Mouse (Mus musculus): Measurements from ENCODE around the gene Odf3. TPM values are rescaled to one million over a fixed set of nuclear protein-coding genes. Genes with fewer than 3 reads are reported as not detected.

Odf3 gene
- polyA plus RNA-seq, 1 experiment from 2014 or later = 0.09 TPM

GRCm38 (mm10) chr7:140858746-140859145 is 11.1 kb downstream of the Odf3 start:
- no peaks in the 10 kb centered on the region for H3K27me3 ChIP-seq (replicated peaks)
- peak overlapping the region; percentile 96 for H3K9ac ChIP-seq
- peaks cover 28% of the 10 kb centered on the region for H3K4me1 ChIP-seq
- 94% methylated on average over 8 of the region's 8 CpGs for WGBS
- peak overlapping the region; percentile 96 for H3K4me2 ChIP-seq
- H3K27ac ChIP-seq (replicated peaks) = no peak overlapping the region
- ATAC-seq (ENCODE audit: extremely low read depth, insufficient number of reproducible peaks, low FRiP score, low TSS enrichment) = no peak
- H3K36me3 ChIP-seq = peaks cover 66% of the 10 kb centered on the region
- H3K4me3 ChIP-seq = peak overlapping the region; percentile 70
- H3K9me3 ChIP-seq = no peaks in the 10 kb centered on the region

- Histone ChIP-seq H3K4me1 (peaks cover 25% of the 10 kb centered on the region), H3K36me3 (peaks cover 67% of the 10 kb centered on the region), H3K9ac (no peak overlapping the region), H3K27me3 (replicated peaks) (no peaks in the 10 kb centered on the region), H3K4me3 (no peak overlapping the region), H3K27ac (replicated peaks) (no peak overlapping the region), H3K9me3 (no peaks in the 10 kb centered on the region), H3K4me2 (no peak overlapping the region)
- ATAC-seq (ENCODE audit: extremely low read depth, insufficient number of reproducible peaks, low FRiP score, low TSS enrichment) = no peak
- 68% methylated on average over 6 of the region's 6 CpGs for WGBS
Observed at GRCm38 (mm10) chr7:140859997-140860396, 12.4 kb downstream of the Odf3 start.

- Histone ChIP-seq H3K4me1 (peaks cover 18% of the 10 kb centered on the region), H3K9ac (no peak overlapping the region), H3K4me3 (no peak overlapping the region), H3K27me3 (replicated peaks) (no peaks in the 10 kb centered on the region), H3K27ac (replicated peaks) (no peak overlapping the region), H3K4me2 (no peak overlapping the region), H3K9me3 (no peaks in the 10 kb centered on the region), H3K36me3 (peaks cover 73% of the 10 kb centered on the region)
- ATAC-seq (ENCODE audit: extremely low read depth, insufficient number of reproducible peaks, low FRiP score, low TSS enrichment) = no peak
- 84% methylated on average over 5 of the region's 5 CpGs for WGBS
Observed at GRCm38 (mm10) chr7:140860728-140861127, 13.1 kb downstream of the Odf3 start.

DNA sequence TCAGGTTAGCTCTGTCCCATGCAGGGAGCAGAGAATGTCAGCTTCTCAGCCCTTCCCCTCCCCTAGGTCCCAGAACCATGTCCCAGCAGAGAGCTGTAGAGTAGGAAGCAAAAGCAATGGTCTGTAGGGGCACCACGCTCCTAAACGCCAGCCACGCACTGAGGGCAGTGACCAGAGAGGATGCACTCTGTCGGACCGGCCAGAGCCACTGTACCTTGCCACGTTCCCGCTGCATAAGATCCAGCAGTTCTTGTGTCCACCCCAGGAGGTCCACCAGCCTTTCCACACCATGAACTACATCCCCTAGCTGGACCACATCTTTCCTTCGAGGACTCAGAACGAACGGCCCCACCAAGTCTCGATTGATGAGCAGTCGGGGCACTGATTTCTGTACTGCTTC is 17.2 kb downstream of the Odf3 start:
- H3K4me3 ChIP-seq = no peak overlapping the region
- no peaks in the 10 kb centered on the region for H3K27me3 ChIP-seq (replicated peaks)
- H3K27ac ChIP-seq (replicated peaks) = no peak overlapping the region
- H3K9ac ChIP-seq = no peak overlapping the region
- H3K36me3 ChIP-seq = peaks cover 92% of the 10 kb centered on the region
- 87% methylated on average over 12 of the region's 12 CpGs for WGBS
- no peaks in the 10 kb centered on the region for H3K9me3 ChIP-seq
- no peak for ATAC-seq (ENCODE audit: extremely low read depth, insufficient number of reproducible peaks, low FRiP score, low TSS enrichment)
- H3K4me1 ChIP-seq = no peaks in the 10 kb centered on the region
- H3K4me2 ChIP-seq = no peak overlapping the region

GRCm38 (mm10) chr7:140874224-140874623 is 26.6 kb downstream of the Odf3 start:
- no peak overlapping the region for H3K9ac ChIP-seq
- no peak overlapping the region for H3K4me2 ChIP-seq
- 86% methylated on average over 4 of the region's 4 CpGs for WGBS
- no peaks in the 10 kb centered on the region for H3K9me3 ChIP-seq
- H3K27me3 ChIP-seq (replicated peaks) = no peaks in the 10 kb centered on the region
- ATAC-seq (ENCODE audit: extremely low read depth, insufficient number of reproducible peaks, low FRiP score, low TSS enrichment) = no peak
- H3K27ac ChIP-seq (replicated peaks) = no peak overlapping the region
- H3K4me1 ChIP-seq = peaks cover under 1% of the 10 kb centered on the region; the same call in 1 of the 2 replicates
- no peak overlapping the region for H3K4me3 ChIP-seq
- peaks cover 81% of the 10 kb centered on the region for H3K36me3 ChIP-seq

- H3K36me3 ChIP-seq = peaks cover 57% of the 10 kb centered on the region
- peaks cover 19% of the 10 kb centered on the region for H3K4me1 ChIP-seq
- H3K4me3 ChIP-seq = no peak overlapping the region
- no peaks in the 10 kb centered on the region for H3K27me3 ChIP-seq (replicated peaks)
- 73% methylated on average over 6 of the region's 6 CpGs for WGBS
- no peak overlapping the region for H3K4me2 ChIP-seq
- H3K27ac ChIP-seq (replicated peaks) = no peak overlapping the region
- H3K9me3 ChIP-seq = no peaks in the 10 kb centered on the region
- no peak for ATAC-seq (ENCODE audit: extremely low read depth, insufficient number of reproducible peaks, low FRiP score, low TSS enrichment)
- no peak overlapping the region for H3K9ac ChIP-seq
Observed at GRCm38 (mm10) chr7:140877364-140877763, 29.8 kb downstream of the Odf3 start.

DNA sequence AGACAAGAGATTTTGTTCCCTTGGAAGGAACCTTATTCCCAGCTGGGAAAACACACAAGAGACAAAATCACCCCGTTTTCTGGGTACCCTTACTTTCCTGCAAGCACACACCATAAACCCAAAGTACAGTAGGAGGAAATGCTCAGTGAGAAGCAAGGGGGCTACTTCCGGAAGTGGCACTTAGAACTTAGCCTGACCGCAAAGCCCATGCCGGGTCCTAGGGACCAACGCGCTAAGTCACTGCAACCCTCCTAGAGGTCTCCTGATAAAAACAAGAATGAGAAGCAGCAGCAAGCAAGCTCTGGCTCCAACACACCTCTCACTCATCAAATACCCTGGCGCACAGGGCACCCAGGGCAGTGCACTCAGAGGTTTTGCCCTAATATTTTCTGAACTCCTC is 31.8 kb downstream of the Odf3 start:
- WGBS = 82% methylated on average over 7 of the region's 7 CpGs
- ATAC-seq (ENCODE audit: extremely low read depth, insufficient number of reproducible peaks, low FRiP score, low TSS enrichment) = no peak
- Histone ChIP-seq H3K9ac (peak overlapping the region; percentile 37; the same call in 1 of the 2 replicates), H3K27ac (replicated peaks) (no peak overlapping the region), H3K9me3 (no peaks in the 10 kb centered on the region), H3K36me3 (peaks cover 46% of the 10 kb centered on the region), H3K27me3 (replicated peaks) (no peaks in the 10 kb centered on the region), H3K4me1 (peaks cover 27% of the 10 kb centered on the region), H3K4me3 (no peak overlapping the region), H3K4me2 (no peak overlapping the region)

- no peak for ATAC-seq (ENCODE audit: extremely low read depth, insufficient number of reproducible peaks, low FRiP score, low TSS enrichment)
- peak overlapping the region; percentile 90 for H3K9ac ChIP-seq
- H3K4me2 ChIP-seq = peak overlapping the region; percentile 81
- H3K27me3 ChIP-seq (replicated peaks) = no peaks in the 10 kb centered on the region
- H3K4me1 ChIP-seq = peaks cover 27% of the 10 kb centered on the region
- 0 out of 2 replicates have a peak overlapping the region, but pooled peaks have one; percentile 0 for H3K27ac ChIP-seq (replicated peaks)
- 84% methylated on average over 3 of the region's 3 CpGs for WGBS
- peak overlapping the region; percentile 89 for H3K4me3 ChIP-seq
- no peaks in the 10 kb centered on the region for H3K9me3 ChIP-seq
- peaks cover 44% of the 10 kb centered on the region for H3K36me3 ChIP-seq
Observed at GRCm38 (mm10) chr7:140880419-140880818, 32.8 kb downstream of the Odf3 start.

DNA sequence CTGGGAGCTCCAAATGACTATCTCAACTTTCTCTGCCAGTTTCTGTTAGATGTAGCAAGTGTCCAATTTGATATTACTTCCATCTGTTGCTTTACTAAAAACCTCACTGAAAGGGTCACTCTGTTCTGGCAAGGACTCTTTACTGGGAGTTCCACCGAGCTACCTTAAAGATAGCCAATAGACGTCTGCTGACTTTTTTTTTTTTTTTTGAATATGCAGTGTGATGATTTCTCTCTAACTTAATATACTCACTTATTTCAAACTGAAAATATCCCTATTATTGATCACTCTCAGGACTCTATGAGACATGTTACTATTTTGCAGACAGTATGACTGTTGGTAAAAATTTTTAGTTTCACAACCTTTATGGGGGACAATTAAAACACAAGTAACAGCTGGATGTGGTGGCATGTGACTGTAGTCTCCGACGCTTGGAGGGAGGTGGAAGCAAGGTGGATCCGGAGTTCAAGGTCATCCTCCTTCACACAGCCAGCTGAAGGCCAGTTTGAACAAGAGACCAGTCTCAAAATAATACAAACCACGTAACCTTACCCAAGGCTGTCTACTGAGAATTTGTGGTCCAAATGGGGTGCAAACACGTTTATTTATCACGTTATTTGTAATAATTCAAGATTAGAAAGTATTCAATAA is 33.4 kb downstream of the Odf3 start:
- Histone ChIP-seq H3K9ac (peak overlapping the region; percentile 90), H3K9me3 (no peaks in the 10 kb centered on the region), H3K4me3 (peak overlapping the region; percentile 89), H3K27me3 (replicated peaks) (no peaks in the 10 kb centered on the region), H3K36me3 (peaks cover 43% of the 10 kb centered on the region), H3K4me2 (peak overlapping the region; percentile 81), H3K27ac (replicated peaks) (peak overlapping the region; percentile 93), H3K4me1 (peaks cover 27% of the 10 kb centered on the region)
- ATAC-seq (ENCODE audit: extremely low read depth, insufficient number of reproducible peaks, low FRiP score, low TSS enrichment) = no peak
- WGBS = 15% methylated on average over 8 of the region's 8 CpGs

DNA sequence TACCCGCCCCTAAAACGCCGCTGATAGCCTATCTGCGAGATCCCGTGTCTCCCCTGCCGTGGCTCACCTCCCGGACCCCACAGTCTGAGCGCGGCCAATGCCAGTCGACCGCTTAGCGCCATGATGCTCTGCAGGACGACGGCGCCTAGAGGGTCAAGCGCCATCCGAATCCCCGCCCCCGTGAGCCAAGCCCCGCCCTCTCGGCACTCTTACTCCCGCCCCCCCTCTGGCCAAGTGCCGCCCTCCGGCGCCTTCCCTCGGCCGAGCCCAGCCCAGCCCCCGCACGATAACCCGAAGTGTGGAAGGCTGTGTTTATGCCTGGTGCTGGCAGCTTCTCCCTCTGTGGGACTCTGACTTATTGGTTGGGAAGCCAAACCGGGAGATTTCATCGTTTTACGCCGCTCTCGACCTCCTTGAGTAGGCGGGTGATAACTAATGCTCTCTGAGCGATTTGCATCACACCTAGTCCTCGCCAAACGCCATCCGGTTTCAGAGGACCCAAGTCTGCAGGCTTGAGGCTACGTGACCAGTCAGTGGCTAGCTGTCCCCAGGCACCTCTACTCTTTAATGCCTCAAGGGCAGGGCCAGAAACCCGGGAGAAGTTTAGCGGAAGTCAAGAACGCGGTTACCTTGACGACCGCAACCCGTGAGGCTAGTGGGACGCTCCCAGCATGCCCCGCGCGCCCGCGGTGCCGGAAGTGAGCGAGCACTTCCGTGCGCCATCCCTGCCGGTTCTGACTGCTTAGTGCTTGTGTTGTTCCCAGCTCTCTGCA is 34.3 kb downstream of the Odf3 start, which contains the start of the genes Psmd13 and Sirt3:
Psmd13 (plus strand) TSS at position 273 of the 773 bp plus-strand sequence.
Sirt3 (minus strand) TSS at position 614 of the 773 bp plus-strand sequence.
- WGBS = under 1% methylated on average over 59 of the region's 59 CpGs
- Histone ChIP-seq H3K9me3 (no peaks in the 10 kb centered on the region), H3K4me3 (peak within 1 kb of the TSS; percentile 89), H3K36me3 (peaks cover 42% of the 10 kb centered on the region), H3K4me2 (peak within 1 kb of the TSS; percentile 81), H3K4me1 (peaks cover 27% of the 10 kb centered on the region), H3K9ac (peak within 1 kb of the TSS; percentile 90), H3K27me3 (replicated peaks) (no peaks in the 10 kb centered on the region), H3K27ac (replicated peaks) (peak within 1 kb of the TSS; percentile 93)
- peak; percentile 91 for ATAC-seq (ENCODE audit: extremely low read depth, insufficient number of reproducible peaks, low FRiP score, low TSS enrichment)

GRCm38 (mm10) chr7:140882469-140882803 is 34.8 kb downstream of the Odf3 start:
- Histone ChIP-seq H3K4me1 (peaks cover 27% of the 10 kb centered on the region), H3K4me3 (peak overlapping the region; percentile 89), H3K9me3 (no peaks in the 10 kb centered on the region), H3K9ac (peak overlapping the region; percentile 90), H3K4me2 (peak overlapping the region; percentile 81), H3K36me3 (peaks cover 42% of the 10 kb centered on the region), H3K27me3 (replicated peaks) (no peaks in the 10 kb centered on the region), H3K27ac (replicated peaks) (peak overlapping the region; percentile 93)
- under 1% methylated on average over 12 of the region's 12 CpGs for WGBS
- ATAC-seq (ENCODE audit: extremely low read depth, insufficient number of reproducible peaks, low FRiP score, low TSS enrichment) = no peak
